Mouse (Mus musculus): ENCODE results near the gene Nup214.

The Nup214 gene

GRCm38 (mm10) chr2:32078522-32078921 lies 104.3 kb downstream of the Nup214 start:
- DNase-seq, result peak; percentile 53 to 54

GRCm38 (mm10) chr2:32079191-32079725 lies 105.0 kb downstream of the Nup214 start:
- no peak for DNase-seq

- no peak for DNase-seq
Observed at GRCm38 (mm10) chr2:32080681-32081080, 106.4 kb downstream of the Nup214 start.

GRCm38 (mm10) chr2:32081296-32081929 lies 107.2 kb downstream of the Nup214 start:
- DNase-seq, result no peak

- no peak for DNase-seq
Observed at GRCm38 (mm10) chr2:32082229-32082628, 108.0 kb downstream of the Nup214 start.

GRCm38 (mm10) chr2:32083159-32084011 lies 109.1 kb downstream of the Nup214 start:
- DNase-seq, result peak; percentile 66 to 76

- DNase-seq, result peak; percentile 41 to 49
Observed at GRCm38 (mm10) chr2:32084111-32084871, 110.1 kb downstream of the Nup214 start, which contains the start of gene Fam78a. Gene Fam78a, minus strand, starts transcription at chr2:32084857.

- peak in 1 of 2 experiments; percentile 16 for DNase-seq
Observed at GRCm38 (mm10) chr2:32084872-32085199, 110.6 kb downstream of the Nup214 start.

GRCm38 (mm10) chr2:32085231-32085630 lies 111.0 kb downstream of the Nup214 start:
- DNase-seq, result no peak

GRCm38 (mm10) chr2:32087606-32088005 lies 113.4 kb downstream of the Nup214 start:
- no peak for DNase-seq

- DNase-seq, result no peak
Observed at GRCm38 (mm10) chr2:32088372-32088981, 114.2 kb downstream of the Nup214 start.

GRCm38 (mm10) chr2:32089606-32090005 lies 115.4 kb downstream of the Nup214 start:
- DNase-seq, result no peak

GRCm38 (mm10) chr2:32090145-32090544 lies 115.9 kb downstream of the Nup214 start:
- DNase-seq, result no peak

- DNase-seq, result no peak
Observed at GRCm38 (mm10) chr2:32091956-32092355, 117.7 kb downstream of the Nup214 start.

- DNase-seq, result no peak
Observed at GRCm38 (mm10) chr2:32094001-32094707, 119.9 kb downstream of the Nup214 start.

- DNase-seq, result no peak
Observed at GRCm38 (mm10) chr2:32095351-32096121, 121.3 kb downstream of the Nup214 start, which contains the start of gene Plpp7. Gene Plpp7, plus strand, starts transcription at chr2:32095528.

- DNase-seq, result no peak
Observed at GRCm38 (mm10) chr2:32096122-32096420, 121.8 kb downstream of the Nup214 start.

- no peak for DNase-seq
Observed at GRCm38 (mm10) chr2:32102944-32103343, 128.7 kb downstream of the Nup214 start.

- DNase-seq, result no peak
Observed at GRCm38 (mm10) chr2:32103557-32103956, 129.3 kb downstream of the Nup214 start.

All from spleen, adult 18-20 months (tissue).